Mouse (Mus musculus): ENCODE results near the gene Anpep. TPM values are rescaled to one million over a fixed set of nuclear protein-coding genes. Genes with fewer than 3 reads are reported as not detected.

Anpep gene
- polyA plus RNA-seq, 1 experiment from 2014 or later: 31.4 TPM

GRCm38 (mm10) chr7:79844090-79844802 lies 16.6 kb downstream of the Anpep start:
- WGBS: 48% methylated on average over 8 of the region's 8 CpGs
- ATAC-seq (ENCODE audit: low FRiP score, low TSS enrichment) (peak; percentile 66), DNase-seq (ENCODE audit: low spot score) (peak; percentile 81)
- TF ChIP-seq EP300 (optimal IDR thresholded peaks at IDR 0.05): no peak
- TF ChIP-seq CTCF (IDR thresholded peaks at IDR 0.05; ENCODE audit: low read depth): no peak
- peak overlapping the region; percentile 29 for H3K4me2 ChIP-seq (replicated peaks; ENCODE audit: low read depth)
- H3K9ac ChIP-seq (ENCODE audit: low read length): no peak overlapping the region
- no peaks in the 10 kb centered on the region for H3K9me3 ChIP-seq (ENCODE audit: control insufficient read depth, low read length)
- no peaks in the 10 kb centered on the region for H3K4me1 ChIP-seq (replicated peaks; ENCODE audit: control insufficient read depth, insufficient read depth)
- no peak overlapping the region for H3K4me3 ChIP-seq (ENCODE audit: low read depth, low read length)
- peak overlapping the region; percentile 63; the same call in 1 of the 2 replicates for H3K27ac ChIP-seq (replicated peaks)
- H3K27me3 ChIP-seq (ENCODE audit: control insufficient read depth, insufficient read depth, low read length): no peaks in the 10 kb centered on the region
- no peaks in the 10 kb centered on the region; the same call in 1 of the 2 replicates for H3K36me3 ChIP-seq (ENCODE audit: control insufficient read depth, insufficient read depth, low read length)

- H3K9ac ChIP-seq (ENCODE audit: low read length): no peak overlapping the region
- no peaks in the 10 kb centered on the region for H3K9me3 ChIP-seq (ENCODE audit: control insufficient read depth, low read length)
- no peak for TF ChIP-seq EP300 (optimal IDR thresholded peaks at IDR 0.05)
- no peak for TF ChIP-seq CTCF (IDR thresholded peaks at IDR 0.05; ENCODE audit: low read depth)
- no peak overlapping the region for H3K4me3 ChIP-seq (ENCODE audit: low read depth, low read length)
- ATAC-seq (ENCODE audit: low FRiP score, low TSS enrichment) (0 out of 2 replicates have a peak, but pooled peaks have one; percentile 25), DNase-seq (ENCODE audit: low spot score) (peak; percentile 55)
- H3K4me1 ChIP-seq (replicated peaks; ENCODE audit: control insufficient read depth, insufficient read depth): no peaks in the 10 kb centered on the region
- no peaks in the 10 kb centered on the region for H3K27me3 ChIP-seq (ENCODE audit: control insufficient read depth, insufficient read depth, low read length)
- no peak overlapping the region; the same call in 1 of the 2 replicates for H3K27ac ChIP-seq (replicated peaks)
- H3K4me2 ChIP-seq (replicated peaks; ENCODE audit: low read depth): peak overlapping the region; percentile 8; the same call in 1 of the 2 replicates
- 44% methylated on average over 7 of the region's 7 CpGs for WGBS
- no peaks in the 10 kb centered on the region; the same call in 1 of the 2 replicates for H3K36me3 ChIP-seq (ENCODE audit: control insufficient read depth, insufficient read depth, low read length)
These were observed 18.7 kb downstream of the Anpep start for GRCm38 (mm10) chr7:79842163-79842562.

- TF ChIP-seq CTCF (IDR thresholded peaks at IDR 0.05; ENCODE audit: low read depth) (no peak), EP300 (optimal IDR thresholded peaks at IDR 0.05) (no peak)
- Histone ChIP-seq H3K36me3 (ENCODE audit: control insufficient read depth, insufficient read depth, low read length) (no peaks in the 10 kb centered on the region; the same call in 1 of the 2 replicates), H3K9me3 (ENCODE audit: control insufficient read depth, low read length) (no peaks in the 10 kb centered on the region), H3K9ac (ENCODE audit: low read length) (no peak overlapping the region), H3K27ac (replicated peaks) (no peak overlapping the region), H3K4me2 (replicated peaks; ENCODE audit: low read depth) (no peak overlapping the region), H3K27me3 (ENCODE audit: control insufficient read depth, insufficient read depth, low read length) (no peaks in the 10 kb centered on the region), H3K4me3 (ENCODE audit: low read depth, low read length) (no peak overlapping the region), H3K4me1 (replicated peaks; ENCODE audit: control insufficient read depth, insufficient read depth) (no peaks in the 10 kb centered on the region)
- DNase-seq (ENCODE audit: low spot score): no peak
- 43% methylated on average over 2 of the region's 2 CpGs for WGBS
- no peak for ATAC-seq (ENCODE audit: low FRiP score, low TSS enrichment)
These were observed 23.6 kb downstream of the Anpep start for GRCm38 (mm10) chr7:79837247-79837646.

DNA sequence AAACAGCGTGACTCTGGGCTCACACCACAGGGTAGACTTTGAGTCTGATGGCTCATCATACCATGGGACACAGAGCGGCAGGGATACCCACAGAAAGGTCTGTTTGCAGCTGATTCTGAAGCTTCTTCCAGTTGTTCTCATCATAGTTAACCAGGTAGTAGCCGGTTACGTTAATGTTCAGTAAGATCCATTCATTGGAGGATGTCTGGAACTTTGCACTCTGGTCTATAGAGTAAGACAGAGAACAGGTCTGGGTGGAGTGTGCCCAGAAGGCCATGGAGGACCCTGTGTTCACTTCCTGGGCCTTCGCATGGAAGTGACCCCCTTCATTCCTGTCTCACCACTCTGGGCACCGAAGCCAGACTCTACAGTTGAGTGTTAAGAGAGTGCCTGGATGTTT lies 25.7 kb downstream of the Anpep start:
- Histone ChIP-seq H3K4me1 (replicated peaks; ENCODE audit: control insufficient read depth, insufficient read depth) (no peaks in the 10 kb centered on the region), H3K4me3 (ENCODE audit: low read depth, low read length) (no peak overlapping the region), H3K27me3 (ENCODE audit: control insufficient read depth, insufficient read depth, low read length) (no peaks in the 10 kb centered on the region), H3K9ac (ENCODE audit: low read length) (no peak overlapping the region), H3K36me3 (ENCODE audit: control insufficient read depth, insufficient read depth, low read length) (no peaks in the 10 kb centered on the region), H3K4me2 (replicated peaks; ENCODE audit: low read depth) (no peak overlapping the region), H3K27ac (replicated peaks) (no peak overlapping the region), H3K9me3 (ENCODE audit: control insufficient read depth, low read length) (no peaks in the 10 kb centered on the region)
- ATAC-seq (ENCODE audit: low FRiP score, low TSS enrichment) (no peak), DNase-seq (ENCODE audit: low spot score) (no peak)
- TF ChIP-seq CTCF (IDR thresholded peaks at IDR 0.05; ENCODE audit: low read depth) (no peak), EP300 (optimal IDR thresholded peaks at IDR 0.05) (no peak)
- WGBS: 94% methylated on average over 6 of the region's 6 CpGs

GRCm38 (mm10) chr7:79832980-79833379 lies 27.9 kb downstream of the Anpep start:
- Histone ChIP-seq H3K9ac (ENCODE audit: low read length) (no peak overlapping the region), H3K4me2 (replicated peaks; ENCODE audit: low read depth) (no peak overlapping the region), H3K27me3 (ENCODE audit: control insufficient read depth, insufficient read depth, low read length) (no peaks in the 10 kb centered on the region), H3K36me3 (ENCODE audit: control insufficient read depth, insufficient read depth, low read length) (no peaks in the 10 kb centered on the region), H3K27ac (replicated peaks) (no peak overlapping the region), H3K4me1 (replicated peaks; ENCODE audit: control insufficient read depth, insufficient read depth) (no peaks in the 10 kb centered on the region), H3K9me3 (ENCODE audit: control insufficient read depth, low read length) (no peaks in the 10 kb centered on the region), H3K4me3 (ENCODE audit: low read depth, low read length) (no peak overlapping the region)
- DNase-seq (ENCODE audit: low spot score) (no peak), ATAC-seq (ENCODE audit: low FRiP score, low TSS enrichment) (peak; percentile 46; the same call in 1 of the 2 replicates)
- no peak for TF ChIP-seq EP300 (optimal IDR thresholded peaks at IDR 0.05)
- TF ChIP-seq CTCF (IDR thresholded peaks at IDR 0.05; ENCODE audit: low read depth): no peak

GRCm38 (mm10) chr7:79831585-79831984 lies 29.3 kb downstream of the Anpep start:
- H3K4me2 ChIP-seq (replicated peaks; ENCODE audit: low read depth): no peak overlapping the region
- H3K27me3 ChIP-seq (ENCODE audit: control insufficient read depth, insufficient read depth, low read length): no peaks in the 10 kb centered on the region
- H3K4me3 ChIP-seq (ENCODE audit: low read depth, low read length): no peak overlapping the region
- no peaks in the 10 kb centered on the region for H3K9me3 ChIP-seq (ENCODE audit: control insufficient read depth, low read length)
- TF ChIP-seq CTCF (IDR thresholded peaks at IDR 0.05; ENCODE audit: low read depth) (no peak), EP300 (optimal IDR thresholded peaks at IDR 0.05) (no peak)
- 34% methylated on average over 6 of the region's 6 CpGs for WGBS
- peak overlapping the region; percentile 70 for H3K27ac ChIP-seq (replicated peaks)
- H3K4me1 ChIP-seq (replicated peaks; ENCODE audit: control insufficient read depth, insufficient read depth): no peaks in the 10 kb centered on the region
- DNase-seq (ENCODE audit: low spot score): peak; percentile 38
- H3K9ac ChIP-seq (ENCODE audit: low read length): no peak overlapping the region; the same call in 1 of the 2 replicates
- no peak for ATAC-seq (ENCODE audit: low FRiP score, low TSS enrichment)
- H3K36me3 ChIP-seq (ENCODE audit: control insufficient read depth, insufficient read depth, low read length): no peaks in the 10 kb centered on the region

Measured in stomach, postnatal 0 days (tissue).